Mouse (Mus musculus) ES-E14 (cell line): ENCODE data around the gene Zfp536. TPM values are rescaled to one million over a fixed set of nuclear protein-coding genes. Genes with fewer than 3 reads are reported as not detected.

ENCODE experiments used
- DNase-seq: peaks from one replicate; pipeline ENCODE4 v3.0.0-alpha.2; 2013; ENCODE audit warnings: low read depth, low spot score
- H3K27ac ChIP-seq: 2 replicates; pipeline ENCODE4 v1.5.1; 2012; ENCODE audit warnings: low read depth, mild to moderate bottlenecking, low read length, moderate library complexity, mixed read lengths; ENCODE audit not compliant: poor library complexity, insufficient read depth, severe bottlenecking
- H3K36me3 ChIP-seq: 2 replicates; pipeline ENCODE4 v1.6.1; 2012; ENCODE audit warnings: mild to moderate bottlenecking, low read length, moderate library complexity, mixed read lengths; ENCODE audit not compliant: control insufficient read depth, poor library complexity, insufficient read depth, severe bottlenecking
- H3K4me1 ChIP-seq, 2 experiments: fragments of 150-350 bp in 1 of 2; sonication (generic) in 1 of 2; 2 replicates each; pipeline ENCODE4 v1.6.1; 2012; ENCODE audit warnings: low read length in 2 of 2, mild to moderate bottlenecking in 1 of 2, mixed read lengths in 1 of 2; ENCODE audit not compliant: control insufficient read depth in 2 of 2, insufficient read depth in 2 of 2, poor library complexity in 1 of 2
- H3K4me3 ChIP-seq, 2 experiments: fragments of 150-350 bp in 1 of 2; sonication (generic) in 1 of 2; 2 replicates each; pipeline ENCODE4 v1.5.1; 2012; ENCODE audit warnings: low read length in 2 of 2, low read depth in 1 of 2, mild to moderate bottlenecking in 1 of 2, mixed read lengths in 1 of 2; ENCODE audit not compliant: insufficient read depth in 1 of 2, poor library complexity in 1 of 2, severe bottlenecking in 1 of 2
- H3K9ac ChIP-seq: 2 replicates; pipeline ENCODE4 v1.6.1; 2012; ENCODE audit warnings: low read depth, mild to moderate bottlenecking, low read length, mixed read lengths; ENCODE audit not compliant: poor library complexity, insufficient read depth, severe bottlenecking
- H3K9me3 ChIP-seq: fragments of 150-350 bp; sonication (generic); 2 replicates; pipeline ENCODE4 v1.6.1; 2012; ENCODE audit warnings: low read depth, mild to moderate bottlenecking, low read length; ENCODE audit not compliant: control insufficient read depth, insufficient read depth
- CHD2 ChIP-seq: IDR thresholded peaks from 2 replicates; pipeline ENCODE4 v1.6.1; 2014; ENCODE audit warnings: mild to moderate bottlenecking, low read depth, low read length, inconsistent platforms
- HCFC1 ChIP-seq: IDR thresholded peaks from 2 replicates; pipeline ENCODE4 v1.6.1; 2012; ENCODE audit warnings: low read length, inconsistent platforms, borderline replicate concordance; ENCODE audit not compliant: insufficient read depth
- MAFK ChIP-seq: IDR thresholded peaks from 2 replicates; pipeline ENCODE4 v1.6.1; 2014; ENCODE audit warnings: mild to moderate bottlenecking, low read depth, low read length, inconsistent platforms; ENCODE audit not compliant: insufficient read depth
- ZC3H11A ChIP-seq: IDR thresholded peaks from 2 replicates; pipeline ENCODE4 v1.6.1; 2012; ENCODE audit warnings: low read depth, mild to moderate bottlenecking, inconsistent platforms, low read length, borderline replicate concordance
- ZNF384 ChIP-seq: IDR thresholded peaks from 2 replicates; pipeline ENCODE4 v1.6.1; 2012; ENCODE audit warnings: low read depth, low read length, inconsistent platforms
- in situ Hi-C, 2 experiments: fragments of 600-800 bp; cut with MboI; formaldehyde crosslinking; loops; one replicate each; pipeline ENCODE4 v1.15.1; 2025; ENCODE audit warnings: low sequenced_read_pairs in 2 of 2, inconsistent platforms in 1 of 2; ENCODE audit not compliant: unreplicated experiment in 2 of 2
- total RNA-seq: library from RNA; depleted of rRNA; stranded (reverse); fragments of 300-350 nt; gene quantifications from 2 replicates; pipeline ENCODE4 v1.2.3, GENCODE M21; 2012

The Zfp536 gene
- total RNA-seq, 1 experiment = 2.2 TPM

- in situ Hi-C loops = no loop called here
- H3K4me1 ChIP-seq = peaks cover 0 to 7% of the 10 kb centered on the region in 2 experiments; a peak in 1 of 4 replicates
- H3K9ac ChIP-seq = no peak overlapping the region
- no peaks in the 10 kb centered on the region for H3K9me3 ChIP-seq
- H3K27ac ChIP-seq = no peak overlapping the region
- DNase-seq = no peak
- no peaks in the 10 kb centered on the region for H3K36me3 ChIP-seq
- no peak overlapping the region for H3K4me3 ChIP-seq
- TF ChIP-seq ZNF384 = no peak
- no peak for TF ChIP-seq CHD2
- no peak for TF ChIP-seq MAFK
- no peak for TF ChIP-seq ZC3H11A
- no peak for TF ChIP-seq HCFC1
Observed at GRCm38 (mm10) chr7:37521407-37521806, 252.0 kb downstream of the Zfp536 start.

- no peak for TF ChIP-seq CHD2
- no peak for TF ChIP-seq ZNF384
- no peak for TF ChIP-seq ZC3H11A
- TF ChIP-seq HCFC1 = no peak
- no peak for TF ChIP-seq MAFK
- no peak overlapping the region for H3K27ac ChIP-seq
- H3K9me3 ChIP-seq = no peaks in the 10 kb centered on the region
- no peak for DNase-seq
- peaks cover 8 to 9% of the 10 kb centered on the region in 2 experiments; a peak in 3 of 4 replicates for H3K4me1 ChIP-seq
- in situ Hi-C loops = no loop called here
- H3K9ac ChIP-seq = no peak overlapping the region
- no peaks in the 10 kb centered on the region for H3K36me3 ChIP-seq
- H3K4me3 ChIP-seq = no peak overlapping the region
Observed at GRCm38 (mm10) chr7:37510933-37511675, 262.3 kb downstream of the Zfp536 start.

GRCm38 (mm10) chr7:37509700-37510099 lies 263.7 kb downstream of the Zfp536 start:
- Histone ChIP-seq H3K9me3 (no peaks in the 10 kb centered on the region), H3K27ac (no peak overlapping the region), H3K36me3 (no peaks in the 10 kb centered on the region), H3K4me3 (no peak overlapping the region), H3K9ac (no peak overlapping the region), H3K4me1 (peaks cover 4 to 8% of the 10 kb centered on the region in 2 experiments; a peak in 3 of 4 replicates)
- no peak for DNase-seq
- no peak for TF ChIP-seq ZNF384
- TF ChIP-seq MAFK = no peak
- TF ChIP-seq CHD2 = no peak
- no peak for TF ChIP-seq HCFC1
- TF ChIP-seq ZC3H11A = no peak
- in situ Hi-C loops = no loop called here

GRCm38 (mm10) chr7:37505548-37505947 lies 267.9 kb downstream of the Zfp536 start:
- Histone ChIP-seq H3K9ac (no peak overlapping the region), H3K36me3 (no peaks in the 10 kb centered on the region), H3K4me3 (no peak overlapping the region), H3K4me1 (peaks cover 0 to 3% of the 10 kb centered on the region in 2 experiments; a peak in 1 of 4 replicates), H3K27ac (no peak overlapping the region), H3K9me3 (no peaks in the 10 kb centered on the region)
- DNase-seq = no peak
- in situ Hi-C loops = no loop called here
- TF ChIP-seq CHD2 (no peak), HCFC1 (no peak), MAFK (no peak)

- Histone ChIP-seq H3K4me3 (no peak overlapping the region), H3K36me3 (no peaks in the 10 kb centered on the region), H3K4me1 (peaks cover 0 to 3% of the 10 kb centered on the region in 2 experiments; a peak in 1 of 4 replicates), H3K9ac (no peak overlapping the region), H3K27ac (no peak overlapping the region), H3K9me3 (no peaks in the 10 kb centered on the region)
- in situ Hi-C loops = no loop called here
- no peak for DNase-seq
- no peak for TF ChIP-seq CHD2
- TF ChIP-seq ZNF384 = no peak
- TF ChIP-seq HCFC1 = no peak
- no peak for TF ChIP-seq MAFK
- TF ChIP-seq ZC3H11A = no peak
Observed at GRCm38 (mm10) chr7:37505096-37505495, 268.3 kb downstream of the Zfp536 start.
